Mouse (Mus musculus): ENCODE measurements around the gene Gm49510. TPM values are rescaled to one million over a fixed set of nuclear protein-coding genes. Genes with fewer than 3 reads are reported as not detected.

The Gm49510 gene
- polyA plus RNA-seq (2012; rRNA removed), result not detected in 2 replicates

DNA sequence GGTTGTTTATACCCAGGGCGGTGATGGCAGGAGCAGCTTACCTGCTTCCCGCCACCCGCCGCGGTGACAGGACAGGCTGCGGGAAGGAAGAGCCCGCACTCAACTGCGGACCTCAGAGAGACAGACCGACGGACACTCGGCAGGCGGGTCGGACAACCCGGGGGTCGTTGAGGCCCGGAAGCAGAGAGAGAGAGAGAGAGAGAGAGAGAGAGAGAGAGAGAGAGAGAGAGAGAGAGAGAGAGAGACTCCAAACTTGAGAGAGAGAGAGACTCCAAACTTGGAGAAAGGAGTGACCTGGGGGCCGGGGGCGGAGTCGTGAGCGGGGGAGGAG lies at the start of gene Gm49510:
TSS of gene Gm49510 (plus strand) at position 259 of the 331 bp plus-strand sequence.
- TF ChIP-seq POLR2A (IDR thresholded peaks at IDR 0.05; ENCODE audit: control insufficient read depth, low read depth, low read length) (no peak), CTCF (IDR thresholded peaks at IDR 0.05; ENCODE audit: control insufficient read depth, insufficient read depth, insufficient replicate concordance, low read depth, low read length) (no peak)
- Histone ChIP-seq H3K4me3 (ENCODE audit: control insufficient read depth, low read depth, low read length) (peak within 1 kb of the TSS; percentile 64), H3K27ac (ENCODE audit: control insufficient read depth, insufficient read depth, low read depth, low read length) (peak within 1 kb of the TSS; percentile 26; the same call in 1 of the 2 replicates), H3K36me3 (ENCODE audit: control insufficient read depth, insufficient read depth, low read length) (no peaks in the 10 kb centered on the region; the same call in 1 of the 2 replicates), H3K4me1 (ENCODE audit: control insufficient read depth, insufficient read depth, low read length) (peaks cover 11% of the 10 kb centered on the region), H3K27me3 (ENCODE audit: control insufficient read depth, insufficient read depth, low read length) (no peaks in the 10 kb centered on the region)

DNA sequence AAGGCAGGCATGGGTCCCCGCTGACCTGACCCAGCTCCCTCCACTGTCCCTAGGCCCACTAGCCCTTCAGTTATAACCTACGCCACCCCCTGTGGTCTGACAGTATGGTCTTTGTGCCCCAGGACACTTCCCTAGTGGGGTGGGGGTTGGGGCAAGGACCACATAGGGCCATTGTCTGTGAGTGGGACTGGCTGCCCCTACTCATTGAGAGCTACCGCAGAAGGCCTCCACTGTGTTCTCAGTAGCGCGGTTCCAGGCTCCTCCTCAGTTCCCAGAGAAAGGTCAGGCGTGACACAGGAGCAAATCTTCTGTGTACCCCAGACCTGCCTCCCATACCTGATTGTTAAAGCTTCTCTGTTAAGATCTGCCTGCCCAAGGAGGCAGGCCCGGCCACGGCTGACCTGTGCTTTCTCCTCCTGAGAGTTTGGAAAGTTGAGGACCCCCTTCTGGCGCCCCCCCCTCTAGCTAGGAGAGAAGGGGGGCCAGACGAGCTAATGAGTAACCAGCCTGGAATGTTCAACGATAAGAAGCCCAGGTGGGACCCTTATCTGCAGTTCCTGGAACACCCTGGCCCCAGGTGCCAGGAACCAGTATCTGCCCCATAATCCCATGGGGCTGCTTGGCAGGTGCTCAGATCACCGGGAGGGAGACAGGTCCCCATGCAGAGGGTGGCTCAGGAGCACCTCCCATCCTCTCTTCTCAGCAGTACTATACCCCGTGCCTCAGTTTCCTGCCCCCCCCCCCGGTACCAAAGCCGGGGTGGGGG lies 49.2 kb upstream of the Gm49510 start:
- TF ChIP-seq CTCF (IDR thresholded peaks at IDR 0.05; ENCODE audit: control insufficient read depth, insufficient read depth, insufficient replicate concordance, low read depth, low read length) (no peak), POLR2A (IDR thresholded peaks at IDR 0.05; ENCODE audit: control insufficient read depth, low read depth, low read length) (no peak)
- Histone ChIP-seq H3K27me3 (ENCODE audit: control insufficient read depth, insufficient read depth, low read length) (no peaks in the 10 kb centered on the region), H3K27ac (ENCODE audit: control insufficient read depth, insufficient read depth, low read depth, low read length) (no peak overlapping the region), H3K36me3 (ENCODE audit: control insufficient read depth, insufficient read depth, low read length) (no peaks in the 10 kb centered on the region), H3K4me3 (ENCODE audit: control insufficient read depth, low read depth, low read length) (no peak overlapping the region), H3K4me1 (ENCODE audit: control insufficient read depth, insufficient read depth, low read length) (peaks cover 9% of the 10 kb centered on the region)

DNA sequence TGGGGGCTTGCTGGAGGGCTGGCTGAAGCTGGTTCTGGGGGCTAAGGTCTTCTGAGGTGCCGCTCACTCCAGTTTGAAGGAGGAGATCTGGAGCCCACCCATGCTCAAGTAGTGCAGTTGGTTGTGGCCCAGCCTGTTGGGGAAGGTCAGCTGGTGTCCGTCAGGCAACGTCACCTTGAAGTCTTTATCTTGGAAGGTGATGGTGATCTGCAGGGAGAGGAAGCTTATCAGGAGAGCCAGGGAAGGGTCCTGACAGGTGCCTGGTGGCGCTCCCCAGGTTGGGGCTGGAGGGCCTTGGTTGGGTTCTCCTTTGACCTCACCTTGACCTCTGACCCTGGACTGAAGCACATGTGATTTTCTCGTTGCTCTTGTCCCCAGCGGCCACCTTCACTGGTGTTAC lies 48.5 kb upstream of the Gm49510 start:
- H3K4me1 ChIP-seq (ENCODE audit: control insufficient read depth, insufficient read depth, low read length), result peaks cover 8% of the 10 kb centered on the region
- H3K36me3 ChIP-seq (ENCODE audit: control insufficient read depth, insufficient read depth, low read length), result no peaks in the 10 kb centered on the region
- no peak overlapping the region for H3K27ac ChIP-seq (ENCODE audit: control insufficient read depth, insufficient read depth, low read depth, low read length)
- TF ChIP-seq POLR2A (IDR thresholded peaks at IDR 0.05; ENCODE audit: control insufficient read depth, low read depth, low read length) (no peak), CTCF (IDR thresholded peaks at IDR 0.05; ENCODE audit: control insufficient read depth, insufficient read depth, insufficient replicate concordance, low read depth, low read length) (no peak)
- no peaks in the 10 kb centered on the region for H3K27me3 ChIP-seq (ENCODE audit: control insufficient read depth, insufficient read depth, low read length)
- H3K4me3 ChIP-seq (ENCODE audit: control insufficient read depth, low read depth, low read length), result no peak overlapping the region

- no peaks in the 10 kb centered on the region for H3K27me3 ChIP-seq (ENCODE audit: control insufficient read depth, insufficient read depth, low read length)
- peaks cover 8% of the 10 kb centered on the region for H3K4me1 ChIP-seq (ENCODE audit: control insufficient read depth, insufficient read depth, low read length)
- peak overlapping the region; percentile 44 for H3K4me3 ChIP-seq (ENCODE audit: control insufficient read depth, low read depth, low read length)
- no peaks in the 10 kb centered on the region for H3K36me3 ChIP-seq (ENCODE audit: control insufficient read depth, insufficient read depth, low read length)
- no peak overlapping the region for H3K27ac ChIP-seq (ENCODE audit: control insufficient read depth, insufficient read depth, low read depth, low read length)
- TF ChIP-seq CTCF (IDR thresholded peaks at IDR 0.05; ENCODE audit: control insufficient read depth, insufficient read depth, insufficient replicate concordance, low read depth, low read length) (peak; percentile 92), POLR2A (IDR thresholded peaks at IDR 0.05; ENCODE audit: control insufficient read depth, low read depth, low read length) (no peak)
Measured at GRCm38 (mm10) chr15:78851505-78852153, 47.8 kb upstream of the Gm49510 start.

DNA sequence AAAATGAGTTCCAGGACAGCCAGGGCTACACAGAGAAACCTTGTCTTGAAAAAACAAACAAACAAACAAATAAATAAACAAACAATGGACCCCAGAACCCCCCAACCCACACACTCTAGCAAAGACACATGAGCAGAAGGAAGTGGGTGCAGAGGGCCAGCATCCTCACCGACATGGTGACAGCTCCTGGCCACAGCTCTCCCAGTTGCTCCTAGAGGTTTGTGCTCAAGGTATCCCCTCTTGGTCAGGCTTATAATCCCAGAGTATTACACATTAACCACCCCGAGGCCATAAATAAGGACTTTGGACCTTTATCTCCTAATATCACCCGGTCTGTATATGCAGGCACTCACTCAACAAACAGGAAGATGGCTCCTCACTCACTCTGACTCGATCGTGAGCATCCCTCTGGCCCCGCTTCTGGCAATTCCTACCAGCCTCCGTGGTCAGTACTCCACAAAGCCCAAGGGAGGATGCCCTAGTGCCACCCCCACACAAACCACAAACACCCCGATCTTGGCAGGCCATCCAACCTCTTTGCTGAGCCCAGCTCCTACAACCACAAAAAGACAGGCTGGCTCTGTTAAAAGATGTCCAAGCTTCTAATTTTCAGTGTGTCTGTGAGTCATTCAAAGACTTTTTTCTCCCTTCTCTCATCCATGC lies 44.0 kb upstream of the Gm49510 start, which contains the start of gene Lgals2:
TSS of gene Lgals2 (minus strand) at position 227 of the 663 bp plus-strand sequence.
- no peak within 1 kb of the TSS for H3K27ac ChIP-seq (ENCODE audit: control insufficient read depth, insufficient read depth, low read depth, low read length)
- H3K36me3 ChIP-seq (ENCODE audit: control insufficient read depth, insufficient read depth, low read length), result no peaks in the 10 kb centered on the region
- H3K27me3 ChIP-seq (ENCODE audit: control insufficient read depth, insufficient read depth, low read length), result no peaks in the 10 kb centered on the region
- H3K4me3 ChIP-seq (ENCODE audit: control insufficient read depth, low read depth, low read length), result no peak within 1 kb of the TSS
- H3K4me1 ChIP-seq (ENCODE audit: control insufficient read depth, insufficient read depth, low read length), result peaks cover 7% of the 10 kb centered on the region
- TF ChIP-seq POLR2A (IDR thresholded peaks at IDR 0.05; ENCODE audit: control insufficient read depth, low read depth, low read length) (no peak), CTCF (IDR thresholded peaks at IDR 0.05; ENCODE audit: control insufficient read depth, insufficient read depth, insufficient replicate concordance, low read depth, low read length) (no peak)

- no peak for TF ChIP-seq CTCF (IDR thresholded peaks at IDR 0.05; ENCODE audit: control insufficient read depth, insufficient read depth, insufficient replicate concordance, low read depth, low read length)
- H3K36me3 ChIP-seq (ENCODE audit: control insufficient read depth, insufficient read depth, low read length), result no peaks in the 10 kb centered on the region
- H3K27ac ChIP-seq (ENCODE audit: control insufficient read depth, insufficient read depth, low read depth, low read length), result no peak overlapping the region
- no peak overlapping the region for H3K4me3 ChIP-seq (ENCODE audit: control insufficient read depth, low read depth, low read length)
- no peaks in the 10 kb centered on the region; the same call in 1 of the 2 replicates for H3K4me1 ChIP-seq (ENCODE audit: control insufficient read depth, insufficient read depth, low read length)
- no peaks in the 10 kb centered on the region for H3K27me3 ChIP-seq (ENCODE audit: control insufficient read depth, insufficient read depth, low read length)
Measured at GRCm38 (mm10) chr15:78857009-78857408, 42.5 kb upstream of the Gm49510 start.

DNA sequence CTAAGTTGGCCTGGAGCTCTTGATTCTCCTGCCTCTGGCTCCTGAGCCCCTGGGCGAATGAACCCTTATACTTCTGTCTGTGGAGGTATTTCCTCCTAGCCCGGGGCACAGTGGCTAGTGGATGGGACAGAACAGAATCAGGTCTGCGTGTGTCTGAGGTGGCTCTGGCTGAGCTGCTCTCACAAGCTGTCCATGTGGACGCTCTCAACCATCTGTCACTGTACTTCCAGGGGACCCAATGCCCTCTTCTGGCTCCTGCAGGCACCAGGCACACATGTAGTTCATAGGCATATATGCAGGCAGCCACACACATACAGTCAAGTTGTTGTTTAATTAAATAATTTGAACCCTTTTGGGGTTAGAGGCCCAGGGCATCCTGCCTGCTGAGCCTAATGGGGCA lies 40.2 kb upstream of the Gm49510 start:
- no peak overlapping the region for H3K4me3 ChIP-seq (ENCODE audit: control insufficient read depth, low read depth, low read length)
- no peak for TF ChIP-seq CTCF (IDR thresholded peaks at IDR 0.05; ENCODE audit: control insufficient read depth, insufficient read depth, insufficient replicate concordance, low read depth, low read length)
- no peak for TF ChIP-seq POLR2A (IDR thresholded peaks at IDR 0.05; ENCODE audit: control insufficient read depth, low read depth, low read length)
- H3K27ac ChIP-seq (ENCODE audit: control insufficient read depth, insufficient read depth, low read depth, low read length), result no peak overlapping the region
- peaks cover 8% of the 10 kb centered on the region for H3K4me1 ChIP-seq (ENCODE audit: control insufficient read depth, insufficient read depth, low read length)
- no peaks in the 10 kb centered on the region for H3K27me3 ChIP-seq (ENCODE audit: control insufficient read depth, insufficient read depth, low read length)
- H3K36me3 ChIP-seq (ENCODE audit: control insufficient read depth, insufficient read depth, low read length), result no peaks in the 10 kb centered on the region

Measured in testis, adult 2 months (tissue).